Mouse (Mus musculus) heart, adult 2 months (tissue): ENCODE measurements around the gene Grin2b. TPM values are rescaled to one million over a fixed set of nuclear protein-coding genes. Genes with fewer than 3 reads are reported as not detected.

ENCODE experiments used
- DNase-seq, 2 experiments: peaks; one replicate each; pipeline ENCODE4 v3.0.0; 2021
- H3K27ac ChIP-seq: fragments of 200-600 bp; 2 replicates; pipeline ENCODE4 v1.8.1; 2022
- H3K27me3 ChIP-seq: fragments of 200-500 bp; 2 replicates; pipeline ENCODE4 v1.6.1; 2012; ENCODE audit warnings: mild to moderate bottlenecking, low read length, inconsistent platforms, mixed read lengths; ENCODE audit not compliant: control insufficient read depth, insufficient read depth
- H3K36me3 ChIP-seq: fragments of 200-500 bp; 2 replicates; pipeline ENCODE4 v1.6.1; 2012; ENCODE audit warnings: low read length, inconsistent platforms; ENCODE audit not compliant: control insufficient read depth, insufficient read depth
- H3K4me1 ChIP-seq: fragments of 200-500 bp; 2 replicates; pipeline ENCODE4 v1.6.1; 2011; ENCODE audit warnings: low read length; ENCODE audit not compliant: control insufficient read depth, insufficient read depth
- H3K4me3 ChIP-seq: fragments of 200-600 bp; 2 replicates; pipeline ENCODE4 v1.8.1; 2022
- H3K79me2 ChIP-seq: fragments of 200-500 bp; replicated peaks from 2 replicates; pipeline ENCODE4 v1.6.1; 2012; ENCODE audit warnings: mild to moderate bottlenecking, inconsistent platforms, low read length, moderate library complexity, mixed read lengths; ENCODE audit not compliant: control insufficient read depth, insufficient read depth
- H3K9ac ChIP-seq: fragments of 200-500 bp; 2 replicates; pipeline ENCODE4 v1.6.1; 2012; ENCODE audit warnings: low read depth, mild to moderate bottlenecking, control low read depth, inconsistent platforms, low read length, mixed read lengths
- CTCF ChIP-seq: fragments of 200-600 bp; IDR thresholded peaks from 2 replicates; pipeline ENCODE4 v1.8.1; 2022; ENCODE audit warnings: antibody characterized with exemption, mild to moderate bottlenecking, moderate library complexity
- EP300 ChIP-seq: fragments of 200-500 bp; IDR thresholded peaks from 2 replicates; pipeline ENCODE4 v1.6.1; 2011; ENCODE audit warnings: low read depth, low read length, control low read depth; ENCODE audit not compliant: insufficient read depth
- POLR2A ChIP-seq: fragments of 200-500 bp; IDR thresholded peaks from 2 replicates; pipeline ENCODE4 v1.6.1; 2011; ENCODE audit warnings: mild to moderate bottlenecking, low read depth, low read length, control low read depth; ENCODE audit not compliant: insufficient read depth
- WGBS: fragments of 180-500 bp; shearing (Covaris S2); methylation state at CpG from one replicate; pipeline ENCODE4 v1.1.7; 2018; 5-methylcytosine and 5-hydroxymethylcytosine counted together
- intact Hi-C: fragments of 180-260 bp; cut with DNase I; formaldehyde crosslinking; loops from one replicate; pipeline ENCODE4 v1.15.1; 2025
- polyA plus RNA-seq: library from polyadenylated mRNA; depleted of rRNA; stranded (reverse); fragments of >200 nt; gene quantifications from 2 replicates; pipeline ENCODE4 v1.2.3, GENCODE M21; 2012
- total RNA-seq, 2 experiments: library from RNA; stranded (reverse); gene quantifications; 2 replicates each; pipeline ENCODE4 v1.2.3; 2021

The Grin2b gene
- total and polyA plus RNA-seq, 3 experiments, result 0.02 TPM; not detected in 2

DNA sequence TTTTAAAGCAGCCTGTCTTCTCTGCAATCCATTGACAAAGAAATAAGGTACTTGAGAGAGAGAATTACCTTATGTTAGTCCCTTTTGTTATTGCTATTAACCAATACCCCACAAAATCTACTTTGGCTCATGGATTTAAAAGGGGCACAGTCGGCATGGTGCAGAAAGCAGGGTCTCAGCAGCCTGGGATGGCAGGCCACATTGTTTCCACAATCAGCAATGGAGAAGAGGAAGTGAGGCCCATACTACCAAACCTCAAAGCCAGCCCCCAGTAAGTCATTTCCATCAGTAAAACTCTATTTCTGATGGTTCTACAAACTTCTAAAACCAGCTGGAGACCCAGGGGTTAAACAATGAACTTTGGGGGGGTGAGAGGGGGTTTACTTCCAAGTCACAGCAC lies 417.2 kb downstream of the Grin2b start:
- no peak for DNase-seq
- no peak for TF ChIP-seq POLR2A
- no peak for TF ChIP-seq CTCF
- TF ChIP-seq EP300, result no peak
- no peaks in the 10 kb centered on the region for H3K79me2 ChIP-seq
- H3K9ac ChIP-seq, result no peak overlapping the region
- H3K36me3 ChIP-seq, result no peaks in the 10 kb centered on the region
- intact Hi-C loops, result no loop called here
- H3K4me3 ChIP-seq, result no peak overlapping the region
- H3K27me3 ChIP-seq, result no peaks in the 10 kb centered on the region
- WGBS, result 58% methylated on average over 1 of the region's 1 CpGs
- no peaks in the 10 kb centered on the region for H3K4me1 ChIP-seq
- no peak overlapping the region for H3K27ac ChIP-seq

GRCm38 (mm10) chr6:135748412-135749076 lies 424.8 kb downstream of the Grin2b start:
- Histone ChIP-seq H3K9ac (no peak overlapping the region), H3K4me3 (no peak overlapping the region), H3K4me1 (no peaks in the 10 kb centered on the region), H3K36me3 (no peaks in the 10 kb centered on the region), H3K79me2 (no peaks in the 10 kb centered on the region), H3K27ac (no peak overlapping the region), H3K27me3 (no peaks in the 10 kb centered on the region)
- intact Hi-C loops, result no loop called here
- DNase-seq, result no peak
- 59% methylated on average over 5 of the region's 7 CpGs for WGBS
- TF ChIP-seq CTCF (no peak), POLR2A (no peak), EP300 (no peak)

DNA sequence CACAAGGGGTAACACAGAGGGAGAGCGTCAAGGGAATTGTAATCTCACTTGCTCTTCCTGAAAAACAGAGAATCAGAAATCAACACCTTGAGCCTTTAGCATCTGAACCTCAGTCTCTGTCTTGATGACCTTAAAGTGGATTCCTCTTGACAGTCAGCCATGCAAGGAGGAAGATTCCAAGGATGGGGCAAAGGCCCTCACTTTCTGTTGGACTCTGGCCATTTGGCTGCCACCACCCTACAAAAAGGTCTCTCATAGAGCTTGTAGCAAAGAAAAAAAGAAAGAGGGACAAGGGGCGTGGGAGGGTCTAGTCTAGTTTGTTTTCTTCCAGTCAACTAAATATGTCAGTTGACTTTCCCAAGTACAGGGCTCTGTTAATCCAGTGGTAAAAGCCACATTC lies 427.7 kb downstream of the Grin2b start:
- WGBS, result 64% methylated on average over 2 of the region's 2 CpGs
- no peak overlapping the region for H3K9ac ChIP-seq
- intact Hi-C loops, result no loop called here

GRCm38 (mm10) chr6:135734227-135734732 lies 439.0 kb downstream of the Grin2b start:
- Histone ChIP-seq H3K9ac (no peak overlapping the region), H3K36me3 (no peaks in the 10 kb centered on the region), H3K4me3 (no peak overlapping the region), H3K27ac (no peak overlapping the region), H3K27me3 (no peaks in the 10 kb centered on the region), H3K4me1 (no peaks in the 10 kb centered on the region), H3K79me2 (no peaks in the 10 kb centered on the region)
- 90% methylated on average over 4 of the region's 4 CpGs for WGBS
- TF ChIP-seq CTCF (no peak), EP300 (no peak), POLR2A (no peak)
- intact Hi-C loops, result no loop called here
- DNase-seq, result no peak

More for the DNA sequence above, 427.7 kb downstream of the Grin2b start:
- H3K36me3 ChIP-seq, result no peaks in the 10 kb centered on the region
- no peaks in the 10 kb centered on the region for H3K4me1 ChIP-seq
- no peak for DNase-seq
- no peak overlapping the region for H3K4me3 ChIP-seq
- no peak for TF ChIP-seq POLR2A
- TF ChIP-seq EP300, result no peak
- TF ChIP-seq CTCF, result no peak
- H3K27me3 ChIP-seq, result no peaks in the 10 kb centered on the region
- H3K79me2 ChIP-seq, result no peaks in the 10 kb centered on the region
- no peak overlapping the region for H3K27ac ChIP-seq

DNA sequence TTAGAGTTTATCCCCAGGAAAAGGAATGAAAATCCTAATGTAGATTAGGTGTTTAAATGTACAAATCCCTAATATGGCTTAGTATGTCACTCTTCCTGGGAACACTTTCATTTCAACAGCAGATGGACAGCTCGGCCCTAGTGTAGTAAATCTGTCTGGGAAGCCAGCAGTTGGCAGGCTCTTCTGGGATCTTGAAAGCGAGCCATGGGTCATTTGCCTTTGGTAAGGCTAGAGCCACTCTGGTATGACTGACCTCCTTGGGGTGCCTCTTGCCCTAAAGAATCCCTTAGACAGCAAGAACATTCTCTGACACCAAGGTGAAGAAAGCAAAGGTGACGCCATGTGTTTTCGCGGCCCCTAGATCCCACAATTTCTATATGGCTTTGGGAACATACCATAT lies 446.2 kb downstream of the Grin2b start:
- Histone ChIP-seq H3K27me3 (no peaks in the 10 kb centered on the region), H3K9ac (no peak overlapping the region), H3K4me1 (no peaks in the 10 kb centered on the region), H3K36me3 (no peaks in the 10 kb centered on the region), H3K4me3 (no peak overlapping the region), H3K27ac (no peak overlapping the region), H3K79me2 (no peaks in the 10 kb centered on the region)
- no peak for TF ChIP-seq EP300
- TF ChIP-seq POLR2A, result no peak
- TF ChIP-seq CTCF, result no peak
- peak in 1 of 2 experiments; percentile 7 for DNase-seq
- 84% methylated on average over 5 of the region's 5 CpGs for WGBS
- intact Hi-C loops, result no loop called here

GRCm38 (mm10) chr6:135721706-135722105 lies 451.6 kb downstream of the Grin2b start:
- DNase-seq, result no peak
- H3K9ac ChIP-seq, result no peak overlapping the region
- no peak overlapping the region for H3K4me3 ChIP-seq
- H3K79me2 ChIP-seq, result no peaks in the 10 kb centered on the region
- WGBS, result 83% methylated on average over 2 of the region's 2 CpGs
- H3K27me3 ChIP-seq, result no peaks in the 10 kb centered on the region
- intact Hi-C loops, result no loop called here
- TF ChIP-seq EP300 (no peak), CTCF (no peak), POLR2A (no peak)
- H3K36me3 ChIP-seq, result no peaks in the 10 kb centered on the region
- H3K4me1 ChIP-seq, result no peaks in the 10 kb centered on the region
- H3K27ac ChIP-seq, result no peak overlapping the region
